Mouse (Mus musculus): ENCODE results near the gene Dand5. TPM values are rescaled to one million over a fixed set of nuclear protein-coding genes. Genes with fewer than 3 reads are reported as not detected.

The Dand5 gene
- polyA plus RNA-seq, 1 experiment, result 27.1 TPM

DNA sequence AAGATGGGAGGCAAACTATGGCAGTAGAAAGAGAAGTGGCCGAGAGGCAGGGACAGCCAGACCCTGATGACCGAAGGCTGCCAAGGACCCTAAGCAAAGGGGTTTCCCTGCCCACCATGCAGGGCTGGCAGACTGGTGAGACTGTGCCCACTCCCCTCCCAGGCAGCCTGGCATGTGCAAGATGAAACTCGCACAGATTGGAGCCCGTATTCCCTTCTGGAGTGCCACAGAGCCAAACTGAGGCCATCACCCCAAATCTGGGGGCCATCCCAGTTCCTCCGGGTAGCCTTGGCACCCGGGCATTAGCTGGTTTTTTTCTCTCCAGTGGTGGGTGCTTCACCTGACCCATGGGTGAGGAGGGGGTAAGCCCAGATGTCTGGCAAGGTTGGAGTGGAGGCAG, 24.7 kb downstream of the Dand5 start:
- H3K4me3 ChIP-seq (ENCODE audit: control insufficient read depth, low read depth, low read length), result no peak overlapping the region
- no peak overlapping the region for H3K27ac ChIP-seq (ENCODE audit: control insufficient read depth, insufficient read depth, low read depth, low read length)
- H3K27me3 ChIP-seq (ENCODE audit: control insufficient read depth, insufficient read depth, low read length), result no peaks in the 10 kb centered on the region
- TF ChIP-seq POLR2A (IDR thresholded peaks at IDR 0.05; ENCODE audit: control insufficient read depth, low read depth, low read length) (no peak), CTCF (IDR thresholded peaks at IDR 0.05; ENCODE audit: control insufficient read depth, insufficient read depth, insufficient replicate concordance, low read depth, low read length) (no peak)
- peaks cover 7% of the 10 kb centered on the region for H3K4me1 ChIP-seq (ENCODE audit: control insufficient read depth, insufficient read depth, low read length)
- H3K36me3 ChIP-seq (ENCODE audit: control insufficient read depth, insufficient read depth, low read length), result no peaks in the 10 kb centered on the region

DNA sequence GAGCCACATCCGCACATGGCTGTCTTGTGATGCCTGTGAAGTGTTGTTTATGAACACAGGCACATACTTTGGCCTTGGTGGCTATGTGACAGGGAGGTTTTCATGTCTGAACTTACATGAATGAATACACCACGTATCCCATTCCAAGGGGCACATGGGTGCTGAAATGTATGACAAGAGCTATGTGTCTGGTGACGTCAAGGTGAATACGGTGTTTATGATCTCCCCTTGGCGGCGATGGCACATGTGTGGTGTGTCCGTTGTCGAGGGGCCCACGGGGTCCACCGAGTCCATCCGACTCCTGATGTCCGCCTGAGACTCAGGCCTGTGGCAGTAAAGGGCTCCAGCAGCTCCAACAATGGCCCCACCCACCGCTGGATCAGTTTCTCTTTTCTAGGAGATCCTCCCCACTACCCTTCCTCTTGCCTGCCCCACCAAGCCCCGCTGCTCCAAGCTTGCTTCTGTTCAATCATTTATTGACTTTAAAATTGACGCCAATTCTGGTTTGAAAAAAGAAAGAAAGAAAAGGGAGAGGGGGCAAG, 25.3 kb downstream of the Dand5 start:
- TF ChIP-seq CTCF (IDR thresholded peaks at IDR 0.05; ENCODE audit: control insufficient read depth, insufficient read depth, insufficient replicate concordance, low read depth, low read length) (no peak), POLR2A (IDR thresholded peaks at IDR 0.05; ENCODE audit: control insufficient read depth, low read depth, low read length) (no peak)
- Histone ChIP-seq H3K27ac (ENCODE audit: control insufficient read depth, insufficient read depth, low read depth, low read length) (no peak overlapping the region), H3K4me3 (ENCODE audit: control insufficient read depth, low read depth, low read length) (no peak overlapping the region), H3K36me3 (ENCODE audit: control insufficient read depth, insufficient read depth, low read length) (no peaks in the 10 kb centered on the region), H3K27me3 (ENCODE audit: control insufficient read depth, insufficient read depth, low read length) (no peaks in the 10 kb centered on the region), H3K4me1 (ENCODE audit: control insufficient read depth, insufficient read depth, low read length) (peaks cover 7% of the 10 kb centered on the region)

GRCm38 (mm10) chr8:84794486-84794885, 28.1 kb downstream of the Dand5 start:
- Histone ChIP-seq H3K27ac (ENCODE audit: control insufficient read depth, insufficient read depth, low read depth, low read length) (no peak overlapping the region), H3K27me3 (ENCODE audit: control insufficient read depth, insufficient read depth, low read length) (no peaks in the 10 kb centered on the region), H3K4me1 (ENCODE audit: control insufficient read depth, insufficient read depth, low read length) (peaks cover 5% of the 10 kb centered on the region), H3K4me3 (ENCODE audit: control insufficient read depth, low read depth, low read length) (no peak overlapping the region), H3K36me3 (ENCODE audit: control insufficient read depth, insufficient read depth, low read length) (no peaks in the 10 kb centered on the region)
- no peak for TF ChIP-seq POLR2A (IDR thresholded peaks at IDR 0.05; ENCODE audit: control insufficient read depth, low read depth, low read length)
- no peak for TF ChIP-seq CTCF (IDR thresholded peaks at IDR 0.05; ENCODE audit: control insufficient read depth, insufficient read depth, insufficient replicate concordance, low read depth, low read length)

DNA sequence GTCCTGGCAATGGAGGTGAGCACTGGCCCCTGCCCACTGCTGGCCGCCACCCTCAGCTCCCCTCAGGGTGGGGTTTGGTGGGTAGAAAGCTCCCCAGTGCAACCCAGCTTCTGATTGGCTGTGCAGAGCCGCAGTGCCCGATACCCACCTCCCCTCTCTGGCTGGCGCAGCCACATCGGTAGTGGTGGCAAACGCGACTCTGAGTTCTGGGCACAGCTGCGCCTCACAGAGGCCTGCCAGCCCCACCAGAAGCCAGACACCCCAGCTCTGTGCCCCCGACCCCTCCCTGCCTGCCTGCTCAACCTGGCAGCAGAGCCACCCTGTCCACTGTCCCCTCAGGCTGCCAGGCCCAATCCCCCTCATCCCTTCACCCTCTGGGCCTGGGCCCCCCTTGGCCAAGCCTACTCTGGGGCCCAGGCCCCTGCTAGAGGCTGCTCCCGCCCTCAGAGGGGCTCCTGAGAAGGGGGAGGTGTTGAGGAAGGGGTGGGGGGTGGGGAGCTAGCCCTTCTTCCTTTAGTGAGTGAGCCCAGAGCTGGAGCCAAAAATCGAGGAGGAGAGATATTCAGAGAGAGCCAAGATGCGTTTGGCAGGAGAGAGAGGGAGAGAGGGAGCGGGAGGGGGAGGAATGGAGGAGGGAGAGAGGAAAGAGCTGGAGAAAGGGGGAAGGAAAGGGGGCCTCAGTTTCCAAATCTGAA, 28.7 kb downstream of the Dand5 start:
- Histone ChIP-seq H3K36me3 (ENCODE audit: control insufficient read depth, insufficient read depth, low read length) (no peaks in the 10 kb centered on the region), H3K4me3 (ENCODE audit: control insufficient read depth, low read depth, low read length) (no peak overlapping the region), H3K27me3 (ENCODE audit: control insufficient read depth, insufficient read depth, low read length) (no peaks in the 10 kb centered on the region), H3K4me1 (ENCODE audit: control insufficient read depth, insufficient read depth, low read length) (peaks cover 2% of the 10 kb centered on the region), H3K27ac (ENCODE audit: control insufficient read depth, insufficient read depth, low read depth, low read length) (no peak overlapping the region)
- no peak for TF ChIP-seq CTCF (IDR thresholded peaks at IDR 0.05; ENCODE audit: control insufficient read depth, insufficient read depth, insufficient replicate concordance, low read depth, low read length)
- TF ChIP-seq POLR2A (IDR thresholded peaks at IDR 0.05; ENCODE audit: control insufficient read depth, low read depth, low read length), result no peak

- no peak overlapping the region for H3K27ac ChIP-seq (ENCODE audit: control insufficient read depth, insufficient read depth, low read depth, low read length)
- no peaks in the 10 kb centered on the region for H3K36me3 ChIP-seq (ENCODE audit: control insufficient read depth, insufficient read depth, low read length)
- H3K4me3 ChIP-seq (ENCODE audit: control insufficient read depth, low read depth, low read length), result no peak overlapping the region
- H3K27me3 ChIP-seq (ENCODE audit: control insufficient read depth, insufficient read depth, low read length), result no peaks in the 10 kb centered on the region
- TF ChIP-seq CTCF (IDR thresholded peaks at IDR 0.05; ENCODE audit: control insufficient read depth, insufficient read depth, insufficient replicate concordance, low read depth, low read length), result no peak
- TF ChIP-seq POLR2A (IDR thresholded peaks at IDR 0.05; ENCODE audit: control insufficient read depth, low read depth, low read length), result no peak
- H3K4me1 ChIP-seq (ENCODE audit: control insufficient read depth, insufficient read depth, low read length), result no peaks in the 10 kb centered on the region; the same call in 1 of the 2 replicates
Observed at GRCm38 (mm10) chr8:84793134-84793533, 29.5 kb downstream of the Dand5 start.

DNA sequence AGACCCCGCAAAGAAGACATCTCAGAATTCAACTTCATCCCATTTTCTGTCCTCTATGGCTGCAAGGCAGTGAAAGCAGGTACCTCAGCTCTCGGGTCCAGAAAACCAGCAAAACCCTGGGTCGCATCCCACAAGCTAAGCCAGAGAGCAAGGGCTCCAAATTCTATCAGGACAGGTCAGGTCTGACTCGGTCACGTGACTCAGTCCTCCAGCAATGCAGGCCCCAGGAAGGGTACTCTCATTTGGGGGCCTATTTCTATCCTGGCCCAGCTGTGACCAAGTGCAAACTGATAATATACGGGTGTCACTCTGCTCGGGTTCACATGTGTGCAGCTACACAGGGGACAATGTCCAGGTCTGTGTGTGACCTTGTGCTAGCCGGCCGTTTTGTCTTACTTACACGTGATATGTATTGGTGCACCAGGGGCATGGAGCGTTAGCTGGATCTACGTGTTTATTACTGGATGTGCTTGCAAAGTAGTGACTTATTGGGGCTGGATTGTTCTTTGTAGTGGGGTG, 30.1 kb downstream of the Dand5 start:
- Histone ChIP-seq H3K4me1 (ENCODE audit: control insufficient read depth, insufficient read depth, low read length) (no peaks in the 10 kb centered on the region; the same call in 1 of the 2 replicates), H3K27ac (ENCODE audit: control insufficient read depth, insufficient read depth, low read depth, low read length) (no peak overlapping the region), H3K4me3 (ENCODE audit: control insufficient read depth, low read depth, low read length) (no peak overlapping the region), H3K27me3 (ENCODE audit: control insufficient read depth, insufficient read depth, low read length) (no peaks in the 10 kb centered on the region), H3K36me3 (ENCODE audit: control insufficient read depth, insufficient read depth, low read length) (no peaks in the 10 kb centered on the region)
- TF ChIP-seq CTCF (IDR thresholded peaks at IDR 0.05; ENCODE audit: control insufficient read depth, insufficient read depth, insufficient replicate concordance, low read depth, low read length), result no peak
- no peak for TF ChIP-seq POLR2A (IDR thresholded peaks at IDR 0.05; ENCODE audit: control insufficient read depth, low read depth, low read length)

- H3K27ac ChIP-seq (ENCODE audit: control insufficient read depth, insufficient read depth, low read depth, low read length), result no peak overlapping the region
- TF ChIP-seq CTCF (IDR thresholded peaks at IDR 0.05; ENCODE audit: control insufficient read depth, insufficient read depth, insufficient replicate concordance, low read depth, low read length) (no peak), POLR2A (IDR thresholded peaks at IDR 0.05; ENCODE audit: control insufficient read depth, low read depth, low read length) (no peak)
- H3K4me1 ChIP-seq (ENCODE audit: control insufficient read depth, insufficient read depth, low read length), result peaks cover 12% of the 10 kb centered on the region
- no peak overlapping the region for H3K4me3 ChIP-seq (ENCODE audit: control insufficient read depth, low read depth, low read length)
- no peaks in the 10 kb centered on the region for H3K36me3 ChIP-seq (ENCODE audit: control insufficient read depth, insufficient read depth, low read length)
- H3K27me3 ChIP-seq (ENCODE audit: control insufficient read depth, insufficient read depth, low read length), result no peaks in the 10 kb centered on the region
Observed at GRCm38 (mm10) chr8:84790537-84790936, 32.1 kb downstream of the Dand5 start.

Measured in testis, adult 2 months (tissue).